Mouse (Mus musculus) stomach, postnatal 0 days (tissue): ENCODE data around the gene Sh3bgr. TPM values are rescaled to one million over a fixed set of nuclear protein-coding genes. Genes with fewer than 3 reads are reported as not detected.
A peak's percentile ranks its signal among the peaks of the same experiment; 100 is the strongest.

ENCODE experiments used
- ATAC-seq: fragments of 200-750 bp; cut with Nextera tagmentation; 2 replicates; pipeline ENCODE4 v1.8.0; 2017; ENCODE audit not compliant: low FRiP score, low TSS enrichment
- DNase-seq: peaks from one replicate; pipeline ENCODE4 v3.0.0-alpha.2; 2016; ENCODE audit warnings: low spot score
- H3K27ac ChIP-seq: fragments of 300-500 bp; sonication (generic); replicated peaks from 2 replicates; pipeline ENCODE4 v1.5.1; 2014; ENCODE audit warnings: mild to moderate bottlenecking, control low read depth
- H3K27me3 ChIP-seq: fragments of 300-500 bp; sonication (generic); 2 replicates; pipeline ENCODE4 v1.6.1; 2014; ENCODE audit warnings: low read length; ENCODE audit not compliant: control insufficient read depth, insufficient read depth
- H3K36me3 ChIP-seq: fragments of 300-500 bp; sonication (generic); 2 replicates; pipeline ENCODE4 v1.6.1; 2014; ENCODE audit warnings: low read length, mixed read lengths; ENCODE audit not compliant: control insufficient read depth, insufficient read depth
- H3K4me1 ChIP-seq: fragments of 300-500 bp; sonication (generic); replicated peaks from 2 replicates; pipeline ENCODE4 v1.6.1; 2014; ENCODE audit warnings: antibody characterized with exemption; ENCODE audit not compliant: control insufficient read depth, insufficient read depth
- H3K4me2 ChIP-seq: fragments of 300-500 bp; sonication (generic); replicated peaks from 2 replicates; pipeline ENCODE4 v1.6.1; 2014; ENCODE audit warnings: low read depth, mild to moderate bottlenecking, control low read depth, moderate library complexity
- H3K4me3 ChIP-seq: fragments of 300-500 bp; sonication (generic); 2 replicates; pipeline ENCODE4 v1.5.1; 2014; ENCODE audit warnings: low read depth, low read length, control low read depth
- H3K9ac ChIP-seq: fragments of 300-500 bp; sonication (generic); 2 replicates; pipeline ENCODE4 v1.6.1; 2014; ENCODE audit warnings: mild to moderate bottlenecking, low read length, control low read depth, mixed read lengths
- H3K9me3 ChIP-seq: fragments of 300-500 bp; sonication (generic); 2 replicates; pipeline ENCODE4 v1.6.1; 2016; ENCODE audit warnings: low read length; ENCODE audit not compliant: control insufficient read depth
- CTCF ChIP-seq: IDR thresholded peaks from 2 replicates; pipeline ENCODE4 v1.5.1; 2016; ENCODE audit warnings: antibody characterized with exemption, low read depth, mild to moderate bottlenecking, moderate library complexity
- EP300 ChIP-seq: optimal IDR thresholded peaks from 2 replicates; pipeline ENCODE3; 2016; ENCODE audit warnings: antibody characterized with exemption
- WGBS: fragments of 180-500 bp; shearing (Covaris S2); extraction: QIAGEN DNeasy Blood & Tissue Kit; methylation state at CpG from one replicate; pipeline ENCODE4 v1.1.7; 2014; 5-methylcytosine and 5-hydroxymethylcytosine counted together
- polyA plus RNA-seq: library from polyadenylated mRNA; unstranded; fragments of >200 nt; fragmentation: Nextera tagmentation; extraction: Ambion mirVana; gene quantifications from 2 replicates; pipeline ENCODE4 v1.2.1, GENCODE M21; 2015

The Sh3bgr gene
- polyA plus RNA-seq, 1 experiment from 2014 or later, result 32.1 TPM

- Histone ChIP-seq H3K9me3 (no peaks in the 10 kb centered on the region), H3K9ac (no peak overlapping the region), H3K27ac (no peak overlapping the region), H3K36me3 (no peaks in the 10 kb centered on the region), H3K4me3 (no peak overlapping the region), H3K4me1 (no peaks in the 10 kb centered on the region), H3K4me2 (no peak overlapping the region), H3K27me3 (no peaks in the 10 kb centered on the region)
- 82% methylated on average over 7 of the region's 7 CpGs for WGBS
- DNase-seq, result peak; percentile 11
- no peak for ATAC-seq
- TF ChIP-seq EP300 (no peak), CTCF (no peak)
Measured at GRCm38 (mm10) chr16:96249635-96250034, 49.4 kb downstream of the Sh3bgr start.

- H3K27ac ChIP-seq, result no peak overlapping the region
- no peaks in the 10 kb centered on the region for H3K4me1 ChIP-seq
- no peak overlapping the region for H3K4me3 ChIP-seq
- whole genome bisulfite sequencing, result 76% methylated on average over 1 of the region's 1 CpGs
- H3K9me3 ChIP-seq, result no peaks in the 10 kb centered on the region
- TF ChIP-seq EP300, result no peak
- no peak for TF ChIP-seq CTCF
- H3K4me2 ChIP-seq, result no peak overlapping the region
- DNase-seq, result no peak
- no peak for ATAC-seq
- no peaks in the 10 kb centered on the region for H3K27me3 ChIP-seq
- no peaks in the 10 kb centered on the region for H3K36me3 ChIP-seq
- H3K9ac ChIP-seq, result no peak overlapping the region
Measured at GRCm38 (mm10) chr16:96252146-96252545, 51.9 kb downstream of the Sh3bgr start.

GRCm38 (mm10) chr16:96258429-96258828, 58.2 kb downstream of the Sh3bgr start:
- no peak for ATAC-seq
- Histone ChIP-seq H3K4me3 (no peak overlapping the region), H3K27ac (no peak overlapping the region), H3K27me3 (no peaks in the 10 kb centered on the region), H3K4me1 (no peaks in the 10 kb centered on the region), H3K9ac (no peak overlapping the region), H3K36me3 (no peaks in the 10 kb centered on the region), H3K9me3 (no peaks in the 10 kb centered on the region), H3K4me2 (no peak overlapping the region)
- DNase-seq, result peak; percentile 4
- no peak for TF ChIP-seq CTCF
- TF ChIP-seq EP300, result no peak
- 79% methylated on average over 8 of the region's 8 CpGs for WGBS

GRCm38 (mm10) chr16:96271736-96272135, 71.5 kb downstream of the Sh3bgr start:
- DNase-seq (no peak), ATAC-seq (no peak)
- no peak overlapping the region for H3K27ac ChIP-seq
- no peaks in the 10 kb centered on the region for H3K36me3 ChIP-seq
- no peaks in the 10 kb centered on the region for H3K4me1 ChIP-seq
- no peak overlapping the region for H3K4me2 ChIP-seq
- H3K27me3 ChIP-seq, result no peaks in the 10 kb centered on the region
- H3K9me3 ChIP-seq, result no peaks in the 10 kb centered on the region
- no peak overlapping the region for H3K9ac ChIP-seq
- 88% methylated on average over 2 of the region's 2 CpGs for WGBS
- no peak overlapping the region for H3K4me3 ChIP-seq
- TF ChIP-seq EP300 (no peak), CTCF (no peak)

GRCm38 (mm10) chr16:96272929-96273619, 72.8 kb downstream of the Sh3bgr start:
- no peaks in the 10 kb centered on the region for H3K27me3 ChIP-seq
- H3K4me1 ChIP-seq, result no peaks in the 10 kb centered on the region
- H3K9ac ChIP-seq, result no peak overlapping the region
- H3K4me2 ChIP-seq, result no peak overlapping the region
- DNase-seq, result no peak
- WGBS, result 51% methylated on average over 14 of the region's 14 CpGs
- no peaks in the 10 kb centered on the region for H3K9me3 ChIP-seq
- no peak for ATAC-seq
- TF ChIP-seq EP300 (no peak), CTCF (no peak)
- no peak overlapping the region for H3K27ac ChIP-seq
- no peak overlapping the region for H3K4me3 ChIP-seq
- no peaks in the 10 kb centered on the region for H3K36me3 ChIP-seq

GRCm38 (mm10) chr16:96276596-96276995, 76.3 kb downstream of the Sh3bgr start:
- Histone ChIP-seq H3K4me1 (no peaks in the 10 kb centered on the region), H3K36me3 (no peaks in the 10 kb centered on the region), H3K4me2 (no peak overlapping the region), H3K27me3 (no peaks in the 10 kb centered on the region), H3K9me3 (no peaks in the 10 kb centered on the region), H3K4me3 (no peak overlapping the region), H3K9ac (no peak overlapping the region), H3K27ac (no peak overlapping the region)
- WGBS, result 71% methylated on average over 3 of the region's 3 CpGs
- DNase-seq, result no peak
- ATAC-seq, result no peak
- TF ChIP-seq CTCF, result no peak
- TF ChIP-seq EP300, result no peak

Other genes starting within 250 kb of the Sh3bgr start
- 48.7 and 50.1 TPM in 2 replicates for gene Psmg1, start 209.5 kb upstream of the Sh3bgr start, polyA plus RNA-seq
- gene Brwd1, start 117.9 kb upstream of the Sh3bgr start, polyA plus RNA-seq, result 29.1 and 31.6 TPM in 2 replicates
- 334 and 365 TPM in 2 replicates for gene Hmgn1, start 72.7 kb upstream of the Sh3bgr start, polyA plus RNA-seq
- 29.9 and 33.1 TPM in 2 replicates for gene Wrb, start 55.0 kb upstream of the Sh3bgr start, polyA plus RNA-seq
- gene Lca5l, start 8.2 kb upstream of the Sh3bgr start, polyA plus RNA-seq, result 1.1 and 1.4 TPM in 2 replicates
- gene B3galt5, start 35.4 kb downstream of the Sh3bgr start, polyA plus RNA-seq, result 8.7 and 10.6 TPM in 2 replicates
- gene Itgb2l, start 243.2 kb downstream of the Sh3bgr start, polyA plus RNA-seq, result 0.19 and 0.23 TPM in 2 replicates